Comparison of ENCODE assay signal across 33 mouse cellular contexts in the genomic region with DNA sequence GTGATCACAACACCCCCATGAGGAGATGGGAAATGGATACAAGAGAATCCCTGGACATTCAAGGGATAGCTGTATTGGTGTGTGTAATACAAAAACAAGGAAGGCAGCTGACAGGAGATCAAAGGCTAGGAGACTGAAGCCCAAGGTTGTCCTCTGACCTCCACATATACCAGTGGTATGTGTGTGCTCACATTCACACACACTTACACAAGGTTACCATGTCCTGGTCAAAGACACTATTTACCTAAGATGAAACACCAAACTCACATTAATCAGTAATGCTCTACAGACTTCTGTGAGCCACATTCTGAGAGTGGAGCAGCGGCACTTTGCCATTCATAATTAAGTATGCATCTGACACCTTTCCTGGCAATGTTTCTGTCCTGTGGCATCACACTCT. TPM values are rescaled to one million over a fixed set of nuclear protein-coding genes. Genes with fewer than 3 reads are reported as not detected.
"Had no signal": no experiment of that assay in that cellular context is flagged by ENCODE, and none has a peak within 500 bp of the region (broad histone marks: within the 10 kb centered on the region; RNA-seq: fewer than 3 reads in every experiment).

No protein-coding gene starts in this region.

- ATAC-seq: forebrain, postnatal 0 days; hindbrain, embryonic 16.5 days; inflammation-experienced regulatory T-cells, adult 6 months; intestine, embryonic 15.5 days; intestine, postnatal 0 days had no signal

- H3K4me2 ChIP-seq: heart, embryonic 12.5 days; hindbrain, embryonic 12.5 days; hindbrain, embryonic 14.5 days; intestine, embryonic 15.5 days; limb, embryonic 12.5 days; liver, embryonic 13.5 days; liver, embryonic 15.5 days had no signal

- H3K27ac ChIP-seq: heart, embryonic 10.5 days; hindbrain, embryonic 10.5 days; hindbrain, embryonic 12.5 days; hindbrain, embryonic 14.5 days; intestine, embryonic 15.5 days; limb, embryonic 10.5 days; liver, embryonic 13.5 days; liver, embryonic 15.5 days had no signal

- H3K9ac ChIP-seq: forebrain, postnatal 0 days; heart, embryonic 12.5 days; hindbrain, embryonic 12.5 days; hindbrain, embryonic 14.5 days; intestine, embryonic 15.5 days; limb, embryonic 12.5 days; liver, embryonic 13.5 days; liver, embryonic 15.5 days had no signal

- H3K27me3 ChIP-seq: intestine, embryonic 15.5 days had no signal

- H3K4me1 ChIP-seq: heart, embryonic 10.5 days; heart, embryonic 12.5 days; hindbrain, embryonic 10.5 days; hindbrain, embryonic 12.5 days; intestine, embryonic 15.5 days; liver, embryonic 13.5 days; liver, embryonic 15.5 days had no signal

- H3K9me3 ChIP-seq: heart, embryonic 10.5 days; heart, embryonic 12.5 days; hindbrain, embryonic 10.5 days; hindbrain, embryonic 12.5 days; intestine, embryonic 15.5 days; limb, embryonic 10.5 days; limb, embryonic 12.5 days; liver, embryonic 13.5 days; liver, embryonic 15.5 days had no signal

- DNase-seq: forebrain, postnatal 0 days; gastrocnemius, postnatal 14 days; gastrocnemius, postnatal 36 days; heart, adult 18-20 months; heart, postnatal 10 days; heart, postnatal 4 days; kidney, adult 2 months; kidney, adult 9 months; kidney, postnatal 10 days; kidney, postnatal 25 days; kidney, postnatal 4 days; liver, embryonic 13.5 days had no signal

- H3K36me3 ChIP-seq: heart, embryonic 10.5 days; heart, embryonic 12.5 days; hindbrain, embryonic 10.5 days; hindbrain, embryonic 12.5 days; intestine, embryonic 15.5 days; limb, embryonic 10.5 days; limb, embryonic 12.5 days; liver, embryonic 13.5 days; liver, embryonic 15.5 days had no signal

- H3K4me3 ChIP-seq: heart, embryonic 10.5 days; heart, embryonic 12.5 days; hindbrain, embryonic 10.5 days; hindbrain, embryonic 12.5 days; intestine, embryonic 15.5 days; limb, embryonic 10.5 days; limb, embryonic 12.5 days; liver, embryonic 13.5 days; liver, embryonic 15.5 days had no signal

RNA-seq across cellular contexts. Expression of gene Ephx4, which starts 7.8 kb away (rescaled TPM):
- total RNA-seq: granulocyte monocyte progenitor cell, adult 5-6 weeks had no signal

RNA-seq across cellular contexts. Expression of gene Lpcat2b, which starts 21.0 kb away (rescaled TPM):
- total RNA-seq: forebrain, postnatal 0 days; gastrocnemius, adult 18-20 months; gastrocnemius, adult 8-10 months; gastrocnemius, postnatal 14 days; gastrocnemius, postnatal 36 days; granulocyte monocyte progenitor cell, adult 5-6 weeks; heart, adult 18-20 months; heart, adult 8-10 months; heart, postnatal 10 days; heart, postnatal 25 days; heart, postnatal 4 days had no signal
- polyA plus RNA-seq: heart, embryonic 10.5 days; heart, embryonic 12.5 days; heart, embryonic 14.5 days; heart, embryonic 16.5 days; hindbrain, embryonic 10.5 days; hindbrain, embryonic 12.5 days; hindbrain, embryonic 14.5 days; hindbrain, embryonic 16.5 days; inflammation-experienced regulatory T-cells, adult 6 months; intestine, embryonic 15.5 days; intestine, postnatal 0 days; kidney, adult 2 months; kidney, embryonic 16.5 days; limb, embryonic 10.5 days; limb, embryonic 12.5 days; limb, embryonic 14.5 days; liver, embryonic 13.5 days; liver, embryonic 15.5 days had no signal
